Mouse (Mus musculus): ENCODE results near the gene 9130023H24Rik.

The 9130023H24Rik gene

DNA sequence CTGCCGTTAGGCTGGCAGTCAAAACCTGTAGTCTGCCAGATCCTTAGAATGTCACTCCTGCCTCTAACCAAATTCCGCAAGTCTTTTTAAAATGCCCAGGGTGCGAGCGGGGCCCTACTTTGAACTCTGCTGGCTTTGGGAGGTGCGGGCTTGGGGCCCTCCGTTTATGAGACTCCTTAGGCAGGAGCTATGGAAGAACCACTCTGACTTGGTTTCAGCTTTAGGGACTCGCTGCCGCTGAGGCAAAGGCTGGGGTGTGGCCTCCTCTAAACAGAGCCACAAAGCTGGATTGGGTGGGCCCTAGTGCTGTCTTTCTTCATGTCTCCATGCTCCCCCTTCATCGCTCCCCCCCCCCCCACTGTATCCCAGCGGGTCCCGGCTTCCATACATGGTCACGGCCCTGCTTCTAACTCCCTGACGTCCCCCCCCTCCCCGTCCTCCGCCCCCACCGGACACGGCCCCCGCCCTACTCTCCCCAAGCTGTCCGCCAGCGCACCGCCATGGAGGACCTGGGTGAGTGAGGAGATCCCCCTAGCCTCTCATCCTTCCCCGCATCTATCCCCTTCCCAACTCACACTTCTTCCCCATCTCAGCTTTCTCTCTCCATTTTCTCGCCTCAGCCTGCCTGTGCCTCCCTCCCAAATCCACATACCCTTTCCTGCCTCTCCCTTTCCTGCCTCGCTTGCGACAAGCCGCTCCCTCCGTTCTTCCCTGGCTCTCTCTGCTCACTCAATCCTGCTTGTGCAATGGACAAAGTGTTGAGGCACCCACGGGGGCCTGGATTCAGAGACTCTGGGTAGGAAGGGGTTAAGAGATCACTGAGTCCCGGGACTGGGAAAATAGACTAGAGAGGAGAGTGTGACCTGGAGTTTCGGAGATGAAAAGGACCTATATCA, 8.9 kb upstream of the 9130023H24Rik start, which contains the start of gene Tgfb1i1:
Tgfb1i1 (plus strand) TSS at position 317 of the 896 bp plus-strand sequence.
- no peak for DNase-seq

DNA sequence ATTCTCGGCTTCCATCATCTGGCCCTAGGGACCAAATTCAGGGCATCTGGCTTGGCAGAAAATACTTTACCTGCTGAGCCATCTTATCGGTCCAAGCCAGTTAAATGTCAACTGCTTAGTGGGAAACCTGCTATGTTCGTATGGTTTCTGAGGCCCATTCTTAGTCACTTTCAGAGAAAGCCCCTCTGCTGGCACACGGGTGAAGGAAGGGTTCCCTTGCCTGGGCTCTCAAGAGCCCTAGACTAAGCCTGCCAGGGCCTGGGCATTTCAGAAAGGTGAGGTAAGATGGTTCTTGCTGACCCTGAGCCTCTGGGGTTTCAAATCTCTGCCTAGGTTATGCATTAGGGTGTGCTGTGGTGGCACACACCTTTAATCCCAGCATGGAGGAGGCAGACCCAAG, 7.7 kb upstream of the 9130023H24Rik start:
- DNase-seq: no peak

DNA sequence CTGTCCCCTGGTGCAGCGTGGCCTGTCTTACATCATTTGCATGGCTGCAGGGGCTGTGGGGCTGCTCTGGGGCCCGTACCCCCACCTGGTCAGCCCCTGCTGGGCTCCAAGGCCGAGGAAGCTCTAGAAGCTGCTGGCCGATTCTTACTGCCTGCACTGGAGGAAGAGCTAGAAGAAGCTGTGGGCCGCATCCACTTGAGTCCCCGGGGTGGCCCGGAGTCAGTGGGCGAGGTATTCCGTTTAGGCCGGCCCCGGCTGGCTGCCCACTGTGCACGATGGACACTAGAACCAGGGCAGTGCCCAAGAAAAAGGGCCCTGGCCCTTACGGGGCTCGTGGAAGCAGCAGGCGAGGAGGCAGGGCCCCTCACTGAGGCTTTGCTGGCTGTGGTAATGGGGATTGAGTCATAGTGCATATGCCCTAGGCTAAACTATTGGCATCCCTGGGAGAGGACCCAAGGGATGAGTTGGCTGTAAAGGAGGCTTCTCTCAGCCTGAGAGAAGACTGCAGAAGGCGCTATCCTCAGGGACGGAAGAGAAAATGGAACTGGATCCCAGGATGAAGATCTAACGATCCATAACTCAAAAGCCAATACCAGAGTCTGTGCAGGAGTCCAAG, 6.7 kb upstream of the 9130023H24Rik start:
- DNase-seq: no peak

DNA sequence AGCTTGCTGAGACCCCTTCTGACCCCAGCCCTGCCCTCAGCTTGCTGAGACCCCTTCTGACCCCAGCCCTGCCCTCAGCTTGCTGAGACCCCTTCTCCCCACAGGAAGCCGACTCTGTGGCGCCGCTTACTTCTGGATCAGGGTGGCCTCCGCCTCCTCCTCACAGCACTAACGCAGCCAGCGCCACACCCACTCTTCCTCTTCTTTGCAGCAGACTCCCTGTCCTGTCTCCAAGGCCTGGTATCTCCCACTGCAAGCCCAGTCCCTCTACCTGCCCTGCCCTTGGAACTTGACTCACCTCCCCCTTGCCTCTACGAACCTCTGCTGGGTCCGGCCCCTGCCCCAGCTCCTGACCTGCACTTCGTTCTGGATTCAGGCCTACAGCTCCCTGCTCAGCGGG, 6.1 kb upstream of the 9130023H24Rik start:
- no peak for DNase-seq

DNA sequence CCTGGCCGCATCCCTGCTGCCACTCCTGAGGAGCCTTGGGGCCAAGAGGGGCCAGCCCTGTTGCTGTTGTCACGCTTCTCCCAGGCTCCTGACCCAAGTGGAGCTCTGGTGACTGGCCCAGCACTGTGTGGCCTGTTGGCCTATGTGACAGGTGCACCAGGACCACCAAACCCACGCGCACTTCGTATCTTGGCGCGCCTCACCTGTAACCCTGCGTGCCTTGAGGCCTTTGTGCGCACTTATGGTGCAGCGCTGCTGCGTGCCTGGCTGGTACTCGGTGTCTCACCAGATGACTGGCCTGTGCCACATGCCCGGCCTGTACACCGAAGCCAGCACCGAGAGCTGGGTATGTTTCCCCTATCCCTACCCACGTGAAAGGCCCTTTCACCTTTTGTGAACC, 4.5 kb upstream of the 9130023H24Rik start:
- no peak for DNase-seq

DNA sequence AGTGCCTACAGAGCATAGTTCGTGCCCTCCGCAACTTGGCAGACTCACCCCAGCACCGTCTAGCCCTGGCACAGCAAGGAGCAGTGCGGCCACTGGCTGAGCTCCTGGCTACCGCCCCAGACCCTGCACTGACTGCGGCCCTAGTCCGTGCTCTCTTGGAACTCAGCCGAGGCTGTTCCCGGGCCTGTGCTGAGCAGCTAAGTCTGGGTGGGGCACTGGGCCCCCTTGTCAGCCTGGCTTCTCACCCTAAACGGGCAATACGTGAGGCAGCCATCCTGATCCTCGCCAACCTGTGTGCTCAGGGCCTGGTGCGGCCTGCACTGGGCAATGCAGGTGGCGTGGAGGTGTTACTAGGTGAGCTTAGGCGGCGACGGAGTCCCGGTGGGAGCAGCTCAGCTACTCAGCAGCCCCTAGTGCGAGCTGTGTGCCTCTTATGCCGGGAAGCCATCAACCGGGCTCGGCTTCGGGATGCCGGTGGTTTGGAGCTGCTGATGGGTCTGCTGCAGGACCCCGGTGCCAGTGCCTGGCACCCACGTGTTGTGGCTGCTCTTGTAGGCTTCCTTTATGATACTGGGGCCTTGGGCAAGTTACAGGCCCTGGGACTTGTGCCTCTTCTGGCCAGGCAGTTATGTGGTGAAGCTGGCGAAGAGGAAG, 2.4 kb upstream of the 9130023H24Rik start:
- peak; percentile 29 for DNase-seq

DNA sequence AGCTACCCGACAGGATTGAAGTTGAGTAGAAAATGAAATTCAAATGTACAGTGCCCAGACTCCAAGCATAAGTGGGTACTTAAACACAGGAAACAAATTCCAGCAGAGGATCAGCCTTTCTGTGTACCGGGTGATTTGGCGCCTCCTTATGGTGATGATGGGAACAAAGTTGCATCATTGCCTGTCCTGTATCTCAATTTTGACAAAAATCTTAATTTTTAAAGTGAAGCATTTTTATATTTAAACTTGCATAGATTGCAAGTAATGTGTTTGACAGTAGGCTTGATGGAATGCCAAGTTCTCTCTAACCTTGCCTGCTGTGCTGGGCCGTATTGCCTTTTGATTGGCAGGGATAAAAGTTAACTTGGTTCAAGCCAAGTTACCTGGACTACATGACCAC, 1.2 kb upstream of the 9130023H24Rik start:
- DNase-seq: peak; percentile 67

DNA sequence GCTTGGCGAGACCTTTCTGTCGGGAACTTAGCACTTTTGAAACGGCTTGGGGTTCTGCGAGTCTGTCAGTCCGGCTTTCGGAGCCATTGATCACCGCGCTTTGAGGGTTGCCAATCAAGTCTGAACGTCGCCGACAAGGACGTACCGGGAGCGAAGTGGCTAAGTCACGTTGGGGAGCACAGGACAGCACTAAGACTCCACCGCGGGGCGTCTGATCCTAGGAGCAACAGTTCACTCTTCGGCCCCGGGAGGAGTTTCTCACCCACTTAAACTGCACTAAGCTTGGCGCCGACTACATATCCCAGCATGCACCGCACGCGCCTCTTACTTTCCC, 271 bp downstream of the 9130023H24Rik start:
- no peak for DNase-seq

DNA sequence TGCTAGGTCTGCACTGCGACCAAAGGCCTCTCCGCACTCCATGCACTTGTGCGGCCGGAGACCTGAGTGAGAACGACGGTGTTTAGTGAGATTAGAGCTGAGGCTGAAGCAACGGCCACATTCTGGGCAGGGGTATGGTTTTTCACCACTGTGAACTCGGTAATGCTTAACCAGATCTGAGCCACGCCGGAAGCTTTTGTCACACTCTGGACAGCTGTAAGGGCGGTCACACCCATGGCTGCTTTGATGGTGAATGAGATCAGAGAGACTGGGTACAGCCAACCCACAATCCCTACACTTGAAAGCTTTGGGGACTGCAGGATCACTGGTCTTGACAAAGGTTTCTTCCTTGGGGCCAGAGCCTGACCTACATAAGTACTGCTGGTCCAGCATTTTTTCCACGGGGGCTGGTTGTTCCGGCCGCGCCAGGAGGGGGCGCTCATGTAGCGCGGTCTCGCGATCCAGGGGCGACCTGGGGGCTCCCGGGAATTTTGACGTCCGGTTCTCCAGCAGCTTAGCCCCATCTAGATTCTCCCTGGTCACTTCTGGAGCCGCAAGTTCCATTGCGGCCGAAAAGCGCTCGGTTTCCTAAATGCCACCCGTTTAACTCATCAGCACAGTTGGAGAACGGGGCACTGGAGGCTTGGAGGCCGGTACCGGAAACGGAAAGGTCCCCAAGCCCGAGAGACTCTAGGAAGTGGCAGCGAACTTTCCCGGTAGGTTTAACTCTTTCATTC, 807 bp downstream of the 9130023H24Rik start, which contains the start of gene Armc5:
Armc5 (plus strand) TSS at position 487 of the 737 bp plus-strand sequence.
- peak; percentile 93 for DNase-seq

DNA sequence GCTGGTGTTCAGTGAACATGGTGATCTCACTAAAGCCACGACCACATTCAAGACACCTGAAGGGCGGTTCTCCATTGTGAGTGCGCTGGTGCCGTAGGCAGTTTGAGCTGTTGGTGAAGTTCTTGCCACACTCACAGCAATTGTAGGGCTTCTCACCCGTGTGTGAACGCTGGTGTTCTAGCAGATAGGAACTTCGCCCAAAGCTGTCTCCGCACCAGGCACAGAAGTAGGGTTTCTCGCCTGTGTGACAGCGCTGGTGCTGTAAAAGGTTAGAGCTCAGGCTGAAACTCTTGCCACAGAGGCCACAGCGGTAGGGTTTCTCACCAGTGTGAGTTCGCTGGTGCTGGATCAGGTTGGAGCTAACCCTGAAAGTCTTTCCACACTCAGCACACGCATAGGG, 1.4 kb downstream of the 9130023H24Rik start:
- no peak for DNase-seq

DNA sequence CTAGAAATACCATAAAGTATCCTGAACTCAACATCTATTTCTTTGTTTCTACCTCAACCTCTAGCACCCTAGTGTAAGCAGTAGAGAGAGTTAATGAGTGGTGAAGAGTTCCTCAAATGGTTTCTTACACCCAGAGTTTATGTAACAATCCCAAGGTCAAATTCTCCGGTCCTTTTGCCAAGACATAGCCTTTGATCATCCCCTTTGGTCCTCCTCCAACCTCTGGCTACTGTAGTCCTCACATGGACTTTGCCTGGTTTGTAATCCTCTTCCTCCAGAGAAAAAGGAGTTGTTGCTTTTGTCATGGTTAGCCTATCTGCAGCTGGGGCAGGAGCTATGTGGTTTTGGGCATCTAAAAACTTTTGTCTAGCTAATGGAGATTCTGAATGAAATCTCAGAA, 2.4 kb downstream of the 9130023H24Rik start:
- peak; percentile 96 for DNase-seq

DNA sequence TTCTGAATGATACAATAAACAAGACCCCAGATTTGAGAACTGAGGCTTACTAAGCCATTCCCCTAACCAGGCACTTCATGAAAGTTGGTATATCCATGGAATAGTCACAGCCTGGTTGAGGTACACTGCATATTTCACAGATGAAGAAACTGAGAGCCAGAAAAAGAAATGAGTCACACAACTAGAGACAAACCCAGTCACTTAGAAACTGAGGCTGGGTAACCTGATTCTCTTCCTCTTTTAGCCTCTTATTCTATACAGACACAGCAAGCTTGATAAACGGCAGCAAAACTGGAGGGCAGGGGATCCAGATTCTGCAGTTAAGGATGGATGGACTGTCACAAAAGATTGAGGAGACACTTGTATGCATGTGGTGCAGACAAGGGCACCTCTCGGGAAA, 3.0 kb downstream of the 9130023H24Rik start:
- no peak for DNase-seq

DNA sequence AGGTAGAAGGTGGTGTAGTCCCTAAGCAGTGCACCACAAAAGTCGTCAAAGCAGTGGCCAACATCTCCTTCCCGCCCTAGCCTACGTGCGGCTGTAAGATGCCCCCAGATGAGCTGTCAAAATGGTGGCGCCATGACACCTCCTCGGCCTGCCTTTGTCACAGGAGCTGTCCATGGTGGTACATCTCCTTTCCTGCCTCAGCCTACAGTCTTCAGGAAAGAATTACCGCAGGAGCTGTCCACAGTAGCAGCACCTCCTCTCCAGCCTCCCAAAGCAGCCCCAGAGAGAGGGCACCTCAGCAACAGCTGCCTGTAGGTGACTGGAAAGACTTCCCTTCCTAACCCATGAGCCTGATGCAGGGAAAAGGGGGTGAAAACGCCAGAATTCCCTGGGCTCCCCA, 6.1 kb downstream of the 9130023H24Rik start:
- no peak for DNase-seq

DNA sequence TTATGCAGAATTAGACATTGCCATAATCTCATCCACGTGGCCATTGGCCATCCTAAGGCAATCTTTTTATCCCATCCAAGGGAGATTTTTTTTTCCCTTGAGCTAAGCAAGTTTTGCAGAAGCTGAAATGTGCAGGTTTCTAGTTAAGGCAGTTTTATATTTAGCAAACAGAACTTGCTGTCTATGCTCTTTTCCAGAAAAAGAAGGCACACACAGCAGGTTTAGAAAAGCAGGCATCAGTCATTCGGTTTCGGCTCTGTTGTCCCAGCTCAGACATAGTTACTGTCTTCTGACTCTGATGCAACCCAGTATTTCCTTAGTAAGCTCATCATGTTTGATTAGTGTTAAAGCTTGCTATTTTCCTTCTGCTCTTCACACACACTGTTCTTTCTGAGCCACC, 16.9 kb downstream of the 9130023H24Rik start:
- peak; percentile 58 for DNase-seq

DNA sequence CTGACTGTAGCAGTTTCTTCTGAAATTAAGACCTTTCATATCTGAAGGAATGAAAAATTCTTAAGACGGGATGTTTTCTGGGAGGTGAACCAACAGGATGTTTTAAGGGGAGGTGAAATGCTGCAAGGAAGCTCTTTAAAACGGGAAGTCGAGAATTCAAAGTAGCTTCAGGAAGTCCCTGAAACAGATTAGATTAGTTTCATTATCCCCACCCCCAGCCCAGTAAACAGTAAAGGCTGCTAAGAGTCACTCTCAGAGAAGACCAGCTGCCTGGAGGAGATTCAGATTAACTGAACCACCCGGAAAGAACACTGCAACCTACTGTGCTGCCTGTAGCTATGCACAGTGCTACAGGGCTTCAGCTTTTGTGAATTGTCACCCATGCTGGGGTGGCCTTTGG, 17.9 kb downstream of the 9130023H24Rik start:
- DNase-seq: no peak

DNA sequence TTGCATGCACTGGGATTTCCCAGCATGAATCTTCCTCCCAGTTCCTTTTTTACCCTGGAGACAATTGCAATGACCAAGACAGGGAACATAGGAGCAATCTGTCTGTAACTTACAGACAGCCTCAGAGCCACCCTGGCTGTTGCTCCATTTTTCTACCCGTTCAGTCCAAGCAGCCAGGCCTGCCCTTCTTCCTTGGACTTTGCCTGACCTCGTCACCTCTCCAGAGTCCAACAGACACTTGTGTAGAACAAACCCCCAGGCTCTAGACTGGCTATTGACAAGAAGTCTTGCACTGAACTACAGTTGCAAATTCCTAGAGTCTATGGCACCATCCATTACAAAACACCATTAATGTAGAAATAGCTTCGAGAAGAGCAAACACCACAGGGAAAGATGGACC, 28.0 kb downstream of the 9130023H24Rik start:
- DNase-seq: peak; percentile 75

DNA sequence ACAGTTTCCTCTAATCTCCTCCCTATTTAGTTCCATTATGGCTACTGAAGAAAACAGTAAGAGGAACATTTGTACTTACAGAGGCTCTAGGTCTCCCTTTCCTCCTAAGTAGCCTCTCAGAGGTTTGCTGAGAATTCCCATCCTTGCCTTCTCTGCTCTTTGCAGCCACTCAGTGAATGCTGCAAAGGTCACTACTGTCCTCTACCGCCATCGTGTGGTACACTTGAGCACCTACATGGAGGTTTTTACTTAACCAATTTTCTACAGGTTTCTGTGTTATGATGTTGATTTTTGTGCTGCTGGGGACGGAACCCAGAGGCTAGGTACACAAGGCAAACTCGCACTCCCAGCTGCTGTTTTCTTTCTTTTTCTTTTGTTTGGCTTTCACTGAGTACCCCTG, 29.6 kb downstream of the 9130023H24Rik start:
- DNase-seq: peak; percentile 62

DNA sequence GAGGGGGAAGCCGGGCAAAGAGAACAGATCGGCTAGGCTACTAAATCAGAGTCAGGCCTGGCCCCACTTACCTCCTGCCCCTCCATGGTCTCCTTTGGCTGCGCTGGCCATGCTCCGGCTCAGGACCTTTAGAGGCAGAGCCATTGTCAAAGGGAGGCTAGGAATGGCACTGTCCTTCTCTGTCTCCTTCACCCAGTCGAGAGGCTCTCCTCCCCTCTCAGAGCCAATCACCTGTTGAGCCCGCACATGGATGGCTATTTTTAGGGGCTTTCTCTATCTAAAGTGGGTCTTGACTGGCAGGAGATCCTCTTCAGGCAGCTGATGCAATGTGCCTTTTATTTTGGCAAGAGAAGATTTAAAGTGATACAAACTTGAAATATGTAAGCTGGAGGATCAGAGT, 31.7 kb downstream of the 9130023H24Rik start, which contains the start of gene Cox6a2:
Cox6a2 (minus strand) TSS at position 236 of the 400 bp plus-strand sequence.
- DNase-seq: no peak

DNA sequence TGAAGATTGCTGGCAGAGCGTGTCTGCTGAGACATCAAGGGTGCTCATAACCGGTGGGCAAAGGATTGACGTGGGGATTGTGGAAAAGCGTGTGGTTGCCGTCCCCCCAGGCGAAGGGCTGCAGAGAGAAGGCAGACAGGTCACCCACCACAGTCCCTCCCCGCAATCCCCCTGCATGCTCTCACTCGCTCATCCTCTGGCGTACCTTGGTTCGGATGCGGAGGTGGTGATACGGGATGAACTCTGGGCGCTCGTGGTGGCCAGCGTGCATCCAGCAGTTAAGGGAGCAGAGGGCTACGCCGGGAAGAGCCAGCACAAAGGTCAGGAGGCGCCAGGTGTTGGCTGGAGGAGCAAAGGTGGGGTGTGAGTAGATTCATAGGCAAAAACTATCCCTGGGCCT, 32.1 kb downstream of the 9130023H24Rik start:
- DNase-seq: no peak

DNA sequence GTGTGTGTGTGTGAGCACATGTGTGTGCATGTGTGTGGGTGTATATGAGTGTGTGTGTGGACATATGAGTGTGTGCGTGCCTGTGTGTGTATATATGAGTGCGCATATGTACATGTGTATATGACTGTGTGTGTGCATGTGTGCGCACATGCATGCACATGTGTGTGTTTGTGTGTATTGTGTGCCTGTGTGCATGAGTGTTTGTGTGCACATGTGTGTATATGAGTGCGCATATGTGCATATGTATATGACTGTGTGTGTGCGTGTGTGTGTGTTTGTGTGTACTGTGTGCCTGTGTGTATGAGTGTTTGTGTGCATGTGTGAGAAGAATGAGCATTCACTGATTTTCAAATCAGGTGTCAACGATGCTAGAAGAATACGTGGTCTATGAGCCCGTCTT, 33.7 kb downstream of the 9130023H24Rik start:
- no peak for DNase-seq

DNA sequence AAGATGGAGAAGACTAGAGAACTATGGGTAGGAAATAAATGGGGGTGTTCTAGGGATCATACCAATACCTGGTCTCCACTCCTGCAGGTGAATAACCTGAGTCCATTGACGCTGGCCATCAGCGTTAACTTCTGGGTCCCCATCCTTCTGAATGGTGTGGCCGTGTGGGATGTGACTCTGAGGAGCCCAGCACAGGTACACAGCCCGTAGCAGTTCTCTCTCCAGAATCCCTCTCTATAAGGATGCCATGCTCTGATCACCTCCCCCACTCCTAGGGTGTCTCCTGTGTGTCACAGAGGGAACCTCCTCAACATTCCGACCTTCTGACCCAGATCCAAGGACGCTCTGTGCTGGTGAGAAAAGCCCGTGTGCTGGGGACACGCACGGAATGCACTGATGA, 34.8 kb downstream of the 9130023H24Rik start:
- DNase-seq: no peak

DNA sequence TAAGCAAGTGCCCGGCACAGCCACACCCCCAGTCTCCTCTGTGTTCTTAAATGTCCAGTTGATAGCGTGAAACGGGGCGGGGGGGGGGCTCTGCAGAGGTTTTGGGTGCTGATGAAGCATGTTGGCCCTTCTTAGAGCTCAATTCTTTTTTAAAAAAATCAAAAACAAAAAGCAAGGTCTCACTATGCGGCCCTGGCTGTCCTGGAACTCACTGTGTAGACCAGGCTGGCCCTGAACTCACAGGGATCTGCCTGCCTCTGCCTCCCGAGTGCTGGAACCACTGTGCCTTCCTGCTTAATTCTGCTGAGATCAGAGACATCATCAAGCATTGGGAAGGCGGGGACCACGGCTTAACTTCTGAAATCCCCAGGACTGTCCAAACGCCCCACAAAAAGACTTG, 36.2 kb downstream of the 9130023H24Rik start:
- no peak for DNase-seq
